In genomic region chr1:86443386-86444172, GRCm38 (mm10) we compare ENCODE assay signal across 9 mouse cellular contexts. TPM values are rescaled to one million over a fixed set of nuclear protein-coding genes. Genes with fewer than 3 reads are reported as not detected.
DNase-seq lines count a peak whose midpoint lies in the region; ATAC-seq and TF ChIP-seq lines count a peak whose summit lies in the region.
"Had no signal": no experiment of that assay in that cellular context is flagged by ENCODE, and none has a peak within 500 bp of the region (broad histone marks: within the 10 kb centered on the region; RNA-seq: fewer than 3 reads in every experiment).

No protein-coding gene starts in this region.

- H3K4me3 ChIP-seq in kidney, embryonic 16.5 days (ENCODE audit: low read length) = peak overlapping the region; percentile 48; the same call in 1 of the 2 replicates
- H3K4me3 ChIP-seq in midbrain, postnatal 0 days (ENCODE audit: low read depth, low read length) = peak overlapping the region; percentile 48; the same call in 1 of the 2 replicates

- TF ChIP-seq CTCF in midbrain, postnatal 0 days (IDR thresholded peaks at IDR 0.05) = no peak

- H3K27ac ChIP-seq in kidney, embryonic 16.5 days (ENCODE audit: low read length) = peak overlapping the region; percentile 99
- peak overlapping the region; percentile 98 for H3K27ac ChIP-seq in midbrain, postnatal 0 days (ENCODE audit: low read depth, low read length)

- H3K4me2 ChIP-seq in kidney, embryonic 16.5 days (replicated peaks; ENCODE audit: low read depth, low read length) = peak overlapping the region; percentile 75
- peak overlapping the region; percentile 86 for H3K4me2 ChIP-seq in midbrain, postnatal 0 days (ENCODE audit: low read depth, low read length, poor library complexity, severe bottlenecking)

- H3K36me3 ChIP-seq in kidney, embryonic 16.5 days (ENCODE audit: insufficient read depth, low read length) = no peaks in the 10 kb centered on the region
- H3K36me3 ChIP-seq in midbrain, postnatal 0 days (ENCODE audit: insufficient read depth, low read length) = no peaks in the 10 kb centered on the region

- no peaks in the 10 kb centered on the region for H3K27me3 ChIP-seq in kidney, embryonic 16.5 days (ENCODE audit: insufficient read depth, low read length)
- H3K27me3 ChIP-seq in midbrain, postnatal 0 days (ENCODE audit: insufficient read depth, low read length) = no peaks in the 10 kb centered on the region

- no peaks in the 10 kb centered on the region for H3K9me3 ChIP-seq in kidney, embryonic 16.5 days (ENCODE audit: low read length)
- no peaks in the 10 kb centered on the region for H3K9me3 ChIP-seq in midbrain, postnatal 0 days (ENCODE audit: low read length)

- WGBS in kidney, embryonic 16.5 days = 38% methylated on average over 8 of the region's 8 CpGs
- 47% methylated on average over 8 of the region's 8 CpGs for WGBS in midbrain, postnatal 0 days

- ATAC-seq in kidney, embryonic 16.5 days (ENCODE audit: low FRiP score, low TSS enrichment) = no peak
- no peak for ATAC-seq in midbrain, postnatal 0 days (ENCODE audit: low FRiP score)

- peaks cover 44% of the 10 kb centered on the region for H3K4me1 ChIP-seq in kidney, embryonic 16.5 days (ENCODE audit: insufficient read depth, low read length)
- H3K4me1 ChIP-seq in midbrain, postnatal 0 days (ENCODE audit: insufficient read depth, low read length) = peaks cover 12% of the 10 kb centered on the region

- peak; percentile 51 for DNase-seq in cerebellum, adult 11-12 months
- no peak for DNase-seq in cerebellum, postnatal 14 days
- peak; percentile 23 for DNase-seq in thymus, postnatal 4 days
- DNase-seq in thymus, postnatal 25 days = no peak
- DNase-seq in midbrain, postnatal 0 days (ENCODE audit: low spot score) = no peak
- no peak for DNase-seq in c-Kit-positive CD71-positive TER-119-positive erythroid progenitor cells, embryonic 14.5 days (ENCODE audit: low spot score)
- DNase-seq in layer of hippocampus, postnatal 14 days (ENCODE audit: low spot score in 2 of 2) = no peak

- peak overlapping the region; percentile 94 for H3K9ac ChIP-seq in kidney, embryonic 16.5 days (replicated peaks; ENCODE audit: low read length)
- peak overlapping the region; percentile 81; the same call in 1 of the 2 replicates for H3K9ac ChIP-seq in midbrain, postnatal 0 days (replicated peaks; ENCODE audit: low read length, poor library complexity, severe bottlenecking)

RNA-seq across cellular contexts. Expression of gene Tex44, which starts 17.4 kb away (rescaled TPM):
- not detected in 2 replicates for polyA plus RNA-seq in kidney, embryonic 16.5 days (2015; fragmentation: Nextera tagmentation; extraction: Ambion mirVana)
- total RNA-seq in midbrain, postnatal 0 days (2014; rRNA removed) = 0.14 TPM in 1 of 2 replicates, not detected in the other
- not detected in 2 replicates for polyA plus RNA-seq in midbrain, postnatal 0 days (2015; fragmentation: Nextera tagmentation; extraction: Ambion mirVana)
- not detected for total RNA-seq in layer of hippocampus, postnatal 14 days (2021)
- total RNA-seq: heart, postnatal 10 days had no signal

RNA-seq across cellular contexts. Expression of gene Nmur1, which starts 17.6 kb away (rescaled TPM):
- polyA plus RNA-seq in kidney, embryonic 16.5 days (2015; fragmentation: Nextera tagmentation; extraction: Ambion mirVana) = 0.12 TPM in 1 of 2 replicates, not detected in the other
- total RNA-seq in midbrain, postnatal 0 days (2014; rRNA removed) = not detected in 2 replicates
- 0.27 and 0.33 TPM in 2 replicates for polyA plus RNA-seq in midbrain, postnatal 0 days (2015; fragmentation: Nextera tagmentation; extraction: Ambion mirVana)
- not detected for total RNA-seq in layer of hippocampus, postnatal 14 days (2021)
- total RNA-seq: heart, postnatal 10 days had no signal

Comparison
In these comparisons a context has a peak if more than half of its experiments do, and no peak if none do; other contexts are left out.
1. DNase-seq: peak in cerebellum, adult 11-12 months (single experiment) and thymus, postnatal 4 days (single experiment); none in cerebellum, postnatal 14 days (0 of 2), thymus, postnatal 25 days (single experiment), midbrain, postnatal 0 days (single experiment), c-Kit-positive CD71-positive TER-119-positive erythroid progenitor cells, embryonic 14.5 days (single experiment) and layer of hippocampus, postnatal 14 days (0 of 2).